Mouse (Mus musculus) ES-E14 (cell line): ENCODE measurements around the gene Spaca5. TPM values are rescaled to one million over a fixed set of nuclear protein-coding genes. Genes with fewer than 3 reads are reported as not detected.

Source experiments
- DNase-seq: peaks from one replicate; pipeline ENCODE4 v3.0.0-alpha.2; 2013; ENCODE audit warnings: low read depth, low spot score
- H3K27ac ChIP-seq: 2 replicates; pipeline ENCODE4 v1.5.1; 2012; ENCODE audit warnings: low read depth, mild to moderate bottlenecking, low read length, moderate library complexity, mixed read lengths; ENCODE audit not compliant: poor library complexity, insufficient read depth, severe bottlenecking
- H3K36me3 ChIP-seq: 2 replicates; pipeline ENCODE4 v1.6.1; 2012; ENCODE audit warnings: mild to moderate bottlenecking, low read length, moderate library complexity, mixed read lengths; ENCODE audit not compliant: control insufficient read depth, poor library complexity, insufficient read depth, severe bottlenecking
- H3K4me1 ChIP-seq, 2 experiments: fragments of 150-350 bp in 1 of 2; sonication (generic) in 1 of 2; 2 replicates each; pipeline ENCODE4 v1.6.1; 2012; ENCODE audit warnings: low read length in 2 of 2, mild to moderate bottlenecking in 1 of 2, mixed read lengths in 1 of 2; ENCODE audit not compliant: control insufficient read depth in 2 of 2, insufficient read depth in 2 of 2, poor library complexity in 1 of 2
- H3K4me3 ChIP-seq, 2 experiments: fragments of 150-350 bp in 1 of 2; sonication (generic) in 1 of 2; 2 replicates each; pipeline ENCODE4 v1.5.1; 2012; ENCODE audit warnings: low read length in 2 of 2, low read depth in 1 of 2, mild to moderate bottlenecking in 1 of 2, mixed read lengths in 1 of 2; ENCODE audit not compliant: insufficient read depth in 1 of 2, poor library complexity in 1 of 2, severe bottlenecking in 1 of 2
- H3K9ac ChIP-seq: 2 replicates; pipeline ENCODE4 v1.6.1; 2012; ENCODE audit warnings: low read depth, mild to moderate bottlenecking, low read length, mixed read lengths; ENCODE audit not compliant: poor library complexity, insufficient read depth, severe bottlenecking
- H3K9me3 ChIP-seq: fragments of 150-350 bp; sonication (generic); 2 replicates; pipeline ENCODE4 v1.6.1; 2012; ENCODE audit warnings: low read depth, mild to moderate bottlenecking, low read length; ENCODE audit not compliant: control insufficient read depth, insufficient read depth
- CHD2 ChIP-seq: IDR thresholded peaks from 2 replicates; pipeline ENCODE4 v1.6.1; 2014; ENCODE audit warnings: mild to moderate bottlenecking, low read depth, low read length, inconsistent platforms
- HCFC1 ChIP-seq: IDR thresholded peaks from 2 replicates; pipeline ENCODE4 v1.6.1; 2012; ENCODE audit warnings: low read length, inconsistent platforms, borderline replicate concordance; ENCODE audit not compliant: insufficient read depth
- MAFK ChIP-seq: IDR thresholded peaks from 2 replicates; pipeline ENCODE4 v1.6.1; 2014; ENCODE audit warnings: mild to moderate bottlenecking, low read depth, low read length, inconsistent platforms; ENCODE audit not compliant: insufficient read depth
- ZC3H11A ChIP-seq: IDR thresholded peaks from 2 replicates; pipeline ENCODE4 v1.6.1; 2012; ENCODE audit warnings: low read depth, mild to moderate bottlenecking, inconsistent platforms, low read length, borderline replicate concordance
- ZNF384 ChIP-seq: IDR thresholded peaks from 2 replicates; pipeline ENCODE4 v1.6.1; 2012; ENCODE audit warnings: low read depth, low read length, inconsistent platforms
- in situ Hi-C, 2 experiments: fragments of 600-800 bp; cut with MboI; formaldehyde crosslinking; loops; one replicate each; pipeline ENCODE4 v1.15.1; 2025; ENCODE audit warnings: low sequenced_read_pairs in 2 of 2, inconsistent platforms in 1 of 2; ENCODE audit not compliant: unreplicated experiment in 2 of 2
- total RNA-seq: library from RNA; depleted of rRNA; stranded (reverse); fragments of 300-350 nt; gene quantifications from 2 replicates; pipeline ENCODE4 v1.2.3, GENCODE M21; 2012; rRNA removed

Spaca5 gene
- not detected in 2 replicates for total RNA-seq

- in situ Hi-C loops = no loop called here
- no peaks in the 10 kb centered on the region for H3K9me3 ChIP-seq
- TF ChIP-seq HCFC1 = no peak
- TF ChIP-seq ZC3H11A = no peak
- TF ChIP-seq MAFK = no peak
- no peak for TF ChIP-seq ZNF384
- TF ChIP-seq CHD2 = no peak
Measured at GRCm38 (mm10) chrX:21068106-21068505, at the start of gene Spaca5. Gene Spaca5, plus strand, starts transcription at chrX:21068406.

GRCm38 (mm10) chrX:21061460-21061859 is 6.7 kb upstream of the Spaca5 start:
- peak; percentile 1 for DNase-seq
- Histone ChIP-seq H3K27ac (no peak overlapping the region; the same call in 1 of the 2 replicates), H3K4me1 (no peaks in the 10 kb centered on the region), H3K9ac (peak overlapping the region; percentile 77), H3K36me3 (no peaks in the 10 kb centered on the region), H3K4me3 (peak overlapping the region; percentile 70 to 88), H3K9me3 (no peaks in the 10 kb centered on the region)
- in situ Hi-C loops = no loop called here
- TF ChIP-seq ZC3H11A (no peak), CHD2 (no peak), ZNF384 (no peak), HCFC1 (no peak), MAFK (no peak)

More at GRCm38 (mm10) chrX:21068106-21068505, at the start of gene Spaca5:
- no peak for DNase-seq
- Histone ChIP-seq H3K4me1 (no peaks in the 10 kb centered on the region), H3K4me3 (no peak within 1 kb of the TSS), H3K27ac (no peak within 1 kb of the TSS), H3K36me3 (no peaks in the 10 kb centered on the region), H3K9ac (no peak within 1 kb of the TSS)

- DNase-seq = peak; percentile 56
- Histone ChIP-seq H3K9ac (peak within 1 kb of the TSS; percentile 77), H3K4me3 (peak within 1 kb of the TSS; percentile 70 to 88), H3K36me3 (no peaks in the 10 kb centered on the region), H3K27ac (peak within 1 kb of the TSS; percentile 48; the same call in 1 of the 2 replicates), H3K4me1 (no peaks in the 10 kb centered on the region), H3K9me3 (no peaks in the 10 kb centered on the region)
- in situ Hi-C loops = no loop called here
- no peak for TF ChIP-seq CHD2
- TF ChIP-seq ZNF384 = peak; percentile 83
- peak; percentile 74; the same call in 1 of the 2 replicates for TF ChIP-seq HCFC1
- 0 out of 2 replicates have a peak, but pooled peaks have one; percentile 15 for TF ChIP-seq MAFK
- no peak for TF ChIP-seq ZC3H11A
Measured at GRCm38 (mm10) chrX:21061866-21062543, 6.2 kb upstream of the Spaca5 start, which contains the start of gene Zfp182. Gene Zfp182, minus strand, starts transcription at chrX:21062316.

GRCm38 (mm10) chrX:21062544-21062890 is 5.7 kb upstream of the Spaca5 start:
- Histone ChIP-seq H3K9ac (no peak overlapping the region), H3K27ac (peak overlapping the region; percentile 47; the same call in 1 of the 2 replicates), H3K36me3 (no peaks in the 10 kb centered on the region), H3K4me1 (no peaks in the 10 kb centered on the region), H3K4me3 (no peak overlapping the region), H3K9me3 (no peaks in the 10 kb centered on the region)
- DNase-seq = no peak
- no peak for TF ChIP-seq ZC3H11A
- TF ChIP-seq CHD2 = no peak
- TF ChIP-seq MAFK = no peak
- no peak for TF ChIP-seq HCFC1
- no peak for TF ChIP-seq ZNF384
- in situ Hi-C loops = no loop called here
